Mouse (Mus musculus): ENCODE data around the gene Nid2.

Gene Nid2

DNA sequence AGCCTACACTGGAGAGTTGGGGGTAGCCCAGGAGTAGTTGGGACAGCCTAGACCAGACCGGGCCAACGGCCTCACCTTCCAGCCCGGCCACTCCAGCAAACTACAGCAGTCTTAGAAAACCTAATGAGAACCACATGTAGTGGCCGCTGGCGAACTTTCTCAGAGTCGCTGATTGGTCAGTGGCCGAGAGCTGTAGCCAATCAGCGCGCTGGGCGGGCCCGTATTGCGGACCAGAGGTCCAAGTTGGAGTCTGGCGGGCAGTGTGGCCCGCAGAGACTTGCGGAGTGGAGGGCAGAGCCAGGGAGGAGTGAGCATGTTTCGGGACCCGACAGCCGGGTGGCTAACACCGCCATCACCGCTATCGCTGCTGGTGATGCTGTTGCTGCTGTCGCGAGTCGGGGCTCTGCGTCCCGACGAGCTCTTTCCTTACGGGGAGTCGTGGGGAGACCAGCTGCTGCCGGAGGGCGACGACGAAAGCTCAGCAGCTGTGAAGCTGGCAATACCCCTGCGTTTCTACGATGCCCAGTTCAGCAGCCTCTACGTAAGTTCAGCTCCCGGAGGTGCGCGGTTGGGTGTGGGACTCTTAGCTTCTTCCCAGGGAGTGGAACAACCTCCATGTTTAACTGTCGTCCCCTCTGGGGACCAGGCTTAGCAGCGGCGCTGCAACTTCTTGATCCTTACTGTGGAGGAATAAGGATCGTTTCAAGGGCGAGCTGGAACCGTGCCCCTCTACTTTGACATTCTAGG lies at the start of gene Nid2:
Nid2 (plus strand) TSS at position 241 of the 747 bp plus-strand sequence.
- DNase-seq (ENCODE audit: low read depth, low spot score): peak; percentile 53

DNA sequence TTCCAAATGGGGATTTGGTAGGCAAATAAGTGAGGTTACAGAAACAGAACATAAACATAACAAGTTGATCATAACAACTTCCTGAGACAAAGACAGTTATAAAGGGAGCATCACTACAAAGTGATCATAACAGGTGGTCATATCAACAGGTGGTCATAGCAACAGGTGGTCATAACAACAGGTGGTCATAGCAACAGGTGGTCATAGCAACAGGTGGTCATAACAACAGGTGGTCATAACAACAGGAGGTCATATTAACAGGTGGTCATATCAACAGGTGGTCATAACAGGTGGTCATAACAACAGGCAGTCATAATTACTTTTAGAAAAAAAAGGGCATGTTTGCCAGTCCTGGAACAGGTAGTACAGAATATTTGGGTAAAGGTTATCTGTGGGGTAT lies 49.5 kb upstream of the Nid2 start:
- no peak for DNase-seq (ENCODE audit: low read depth, low spot score)

DNA sequence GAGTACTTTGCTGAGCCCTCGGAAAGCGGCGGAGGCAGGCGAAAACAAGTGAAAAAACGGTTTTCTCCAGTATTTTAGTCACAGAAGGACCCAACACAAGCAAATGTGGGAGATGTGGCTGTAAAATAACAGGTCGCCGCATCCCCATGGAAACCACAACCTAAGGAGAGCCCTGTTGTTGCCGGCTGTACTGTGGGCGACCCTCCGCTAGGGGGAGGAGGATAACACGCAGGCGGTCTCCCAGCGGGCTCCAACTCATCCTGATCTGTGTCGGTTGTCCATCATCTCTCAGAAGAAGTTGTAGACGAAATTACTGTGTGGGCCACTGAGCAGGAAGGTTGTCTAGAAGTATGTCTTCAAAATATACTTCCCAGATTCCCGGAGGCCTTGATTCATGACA lies 45.4 kb upstream of the Nid2 start:
- peak; percentile 78 for DNase-seq (ENCODE audit: low read depth, low spot score)

DNA sequence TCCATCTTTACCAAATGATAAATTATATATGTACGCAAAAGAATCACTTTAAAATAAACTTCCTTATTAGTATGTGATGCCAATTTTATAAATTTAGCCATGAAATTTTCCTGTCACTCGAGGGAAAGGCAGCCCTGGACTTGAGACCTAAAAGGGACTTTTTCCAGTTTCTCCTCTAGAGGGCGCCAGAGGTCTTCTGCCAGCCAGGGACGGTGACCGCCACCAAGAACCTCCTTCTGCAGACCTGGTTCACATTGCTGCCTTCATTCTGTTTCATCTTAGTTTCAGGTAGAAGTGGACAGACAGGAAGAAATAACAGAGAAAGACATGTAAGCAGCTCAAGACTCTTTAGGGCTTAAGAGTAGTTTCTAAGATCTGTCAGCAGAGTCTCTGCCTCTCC lies 44.6 kb upstream of the Nid2 start:
- DNase-seq (ENCODE audit: low read depth, low spot score): peak; percentile 82

DNA sequence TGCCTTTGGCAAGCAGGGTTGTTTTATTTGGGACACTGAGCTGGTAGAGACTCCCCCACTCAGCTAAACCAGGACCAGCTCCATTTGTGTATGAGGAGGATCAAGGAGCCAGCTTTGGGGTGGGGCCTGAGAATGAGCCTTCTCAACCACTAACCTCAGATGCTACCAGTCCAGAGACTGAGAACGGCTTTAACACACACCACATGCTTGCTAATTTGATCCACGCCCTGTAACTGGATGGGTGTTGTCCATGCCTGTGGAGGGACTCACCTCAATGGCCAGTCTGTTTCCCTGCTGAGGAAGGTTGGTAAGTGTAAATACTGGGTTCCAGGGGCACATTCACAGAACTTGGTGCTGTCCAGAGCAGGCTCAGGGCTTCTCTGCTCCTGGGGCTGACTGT lies 44.1 kb upstream of the Nid2 start:
- DNase-seq (ENCODE audit: low read depth, low spot score): no peak

DNA sequence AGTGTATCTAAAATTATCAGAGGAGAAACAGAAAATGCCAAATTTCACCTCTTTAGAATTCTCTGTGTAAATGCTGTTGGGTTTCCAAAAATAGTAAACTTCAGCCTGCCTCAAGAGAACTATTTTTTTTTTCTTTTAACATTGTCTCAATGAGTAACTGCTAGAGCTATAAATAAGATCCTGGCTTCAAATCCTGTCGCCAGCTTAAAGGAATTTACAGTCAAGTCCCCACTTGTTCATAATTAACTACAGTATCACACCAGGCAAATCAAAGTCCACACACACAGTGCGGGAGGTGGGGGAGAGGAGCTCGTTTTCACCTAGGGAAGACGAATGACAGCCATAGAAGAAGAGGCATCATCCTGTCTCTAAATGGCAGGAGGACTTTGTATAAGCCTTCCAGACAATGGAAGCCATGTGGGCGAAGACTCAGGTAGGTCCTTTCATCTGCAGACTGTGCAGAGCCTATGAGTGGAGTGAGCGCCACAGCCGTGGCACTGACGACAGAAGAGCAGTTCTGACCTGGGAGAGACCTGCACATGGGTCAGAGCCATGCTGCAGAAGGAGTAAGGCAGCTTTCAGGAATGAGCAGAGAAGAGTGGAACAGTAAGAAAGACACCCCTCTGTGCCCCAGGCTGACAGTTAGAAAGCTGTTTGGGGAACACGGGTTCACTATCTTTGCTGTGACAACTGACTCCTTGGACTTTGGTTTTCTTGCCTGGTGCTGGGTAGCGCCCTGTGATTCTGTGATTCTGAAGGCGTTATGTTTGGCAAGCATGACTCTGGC lies 43.2 kb upstream of the Nid2 start:
- peak; percentile 63 for DNase-seq (ENCODE audit: low read depth, low spot score)

DNA sequence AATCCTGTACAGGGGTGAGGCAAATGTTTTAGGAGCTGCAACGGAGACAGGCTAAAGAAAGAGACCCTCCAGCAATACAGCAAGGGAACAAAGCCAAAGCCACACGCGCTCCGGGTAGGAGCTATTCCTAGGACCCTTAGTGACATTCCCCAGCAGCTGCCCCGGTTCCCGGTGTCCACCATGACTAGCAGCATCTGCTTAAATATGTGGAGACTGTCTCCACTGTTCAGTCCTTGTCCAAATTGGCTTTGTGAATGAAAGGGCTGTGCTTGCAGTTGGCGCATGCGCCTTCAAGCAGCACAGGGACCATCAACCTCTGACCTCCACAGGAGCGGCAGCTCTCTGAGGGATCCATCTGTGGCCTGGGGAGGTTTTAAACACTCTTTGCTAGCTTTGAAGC lies 41.9 kb upstream of the Nid2 start:
- no peak for DNase-seq (ENCODE audit: low read depth, low spot score)

DNA sequence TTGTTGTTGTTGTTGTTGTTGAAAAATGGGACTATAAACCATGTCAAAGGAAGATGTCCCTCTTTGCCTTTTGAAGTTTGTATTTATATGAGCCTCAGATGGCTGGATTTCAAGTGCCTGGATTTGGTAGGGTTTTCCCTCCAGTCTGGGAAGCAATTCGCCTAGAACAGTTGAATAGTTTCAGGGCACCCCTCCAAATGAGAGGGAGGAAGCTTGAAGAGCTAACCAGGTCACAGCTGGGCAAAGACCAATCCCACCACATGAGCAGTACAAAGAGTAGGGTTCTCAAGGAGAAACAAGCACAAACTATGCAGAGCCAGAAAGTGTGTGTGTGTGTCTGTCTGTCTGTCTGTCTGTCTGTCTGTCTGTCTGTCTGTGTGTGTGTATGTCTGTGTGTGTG lies 39.3 kb upstream of the Nid2 start:
- DNase-seq (ENCODE audit: low read depth, low spot score): no peak

DNA sequence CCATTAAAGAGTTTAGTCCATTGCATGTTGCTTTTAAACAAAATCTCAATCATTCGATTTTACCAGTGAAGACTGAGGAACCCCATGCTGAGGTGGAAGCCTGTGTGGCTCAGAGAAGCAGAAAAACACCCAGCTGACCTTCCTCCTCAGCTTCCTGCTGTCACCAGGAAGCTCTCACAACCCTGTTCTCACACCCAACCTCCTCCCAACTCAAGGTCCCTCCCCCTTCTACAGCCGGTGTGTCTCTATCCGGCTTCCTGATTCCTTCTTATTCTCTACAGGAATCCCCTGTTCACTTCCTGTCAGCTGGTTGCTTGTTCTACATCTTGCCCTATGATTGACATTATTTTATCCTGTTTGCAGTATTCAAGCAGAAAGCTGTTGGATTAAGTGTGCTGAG lies 38.0 kb upstream of the Nid2 start:
- DNase-seq (ENCODE audit: low read depth, low spot score): no peak

DNA sequence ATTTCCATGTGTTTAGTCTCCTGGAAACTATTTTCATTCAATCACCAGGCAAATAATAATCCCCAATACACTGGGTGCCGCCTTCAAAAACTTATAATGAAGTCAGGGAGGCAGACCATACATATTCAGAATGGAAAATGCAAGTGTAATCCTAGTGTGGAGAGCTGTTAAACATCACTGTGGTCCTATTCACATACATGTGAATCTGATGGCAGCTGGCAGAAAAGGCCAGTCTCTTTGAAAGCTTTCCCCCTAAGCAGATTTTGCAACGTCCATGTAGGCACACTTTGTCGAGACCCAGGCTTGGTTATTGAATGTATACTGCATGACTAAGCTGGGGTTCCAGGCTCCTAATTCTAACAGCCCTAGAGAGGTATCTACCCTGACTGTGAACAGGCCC lies 32.0 kb upstream of the Nid2 start:
- no peak for DNase-seq (ENCODE audit: low read depth, low spot score)

DNA sequence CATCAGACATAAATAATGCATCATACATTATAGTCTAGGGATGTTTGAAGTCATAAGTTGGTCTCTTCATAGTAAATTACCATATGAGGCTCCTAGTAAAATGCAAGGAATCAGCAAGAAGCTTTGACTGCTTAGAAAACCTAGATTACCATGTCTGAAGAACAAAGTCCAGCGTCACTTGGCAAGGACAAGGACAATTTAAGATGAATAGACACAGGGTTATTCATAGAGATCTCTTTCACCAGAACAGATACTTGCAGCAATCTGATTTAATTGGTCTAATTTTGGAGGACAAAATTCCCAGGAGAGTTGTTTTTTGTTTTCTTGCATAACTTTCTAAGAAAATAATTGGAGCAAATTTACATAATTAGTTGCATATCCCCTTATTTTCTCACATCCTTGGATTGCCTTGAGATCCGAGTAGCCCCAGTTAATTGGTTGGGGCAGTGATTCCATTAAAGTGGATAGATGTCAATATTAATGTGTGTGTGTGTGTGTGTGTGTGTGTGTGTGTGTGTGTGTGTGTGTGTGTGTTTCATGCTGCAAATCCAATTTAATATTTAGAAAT lies 30.9 kb upstream of the Nid2 start:
- DNase-seq (ENCODE audit: low read depth, low spot score): no peak

DNA sequence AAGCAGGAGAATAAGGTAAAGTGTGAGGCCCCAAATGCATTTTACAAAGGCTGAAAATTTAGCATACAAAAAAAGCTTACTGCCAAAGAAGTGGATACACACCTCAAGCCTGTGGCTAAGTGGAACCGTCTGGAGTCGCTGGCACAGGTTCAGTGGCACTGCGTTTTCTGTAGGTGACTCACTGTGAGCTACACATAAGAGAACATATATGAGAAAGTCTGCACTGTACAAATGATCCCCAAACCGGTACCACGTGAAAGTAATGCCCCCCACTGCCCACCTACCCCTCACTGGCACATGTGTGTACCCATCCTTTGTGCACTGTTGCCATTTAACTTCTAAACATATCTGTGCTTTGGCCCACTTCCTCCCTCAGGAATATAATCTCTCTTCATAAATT lies 22.8 kb upstream of the Nid2 start:
- DNase-seq (ENCODE audit: low read depth, low spot score): peak; percentile 35

DNA sequence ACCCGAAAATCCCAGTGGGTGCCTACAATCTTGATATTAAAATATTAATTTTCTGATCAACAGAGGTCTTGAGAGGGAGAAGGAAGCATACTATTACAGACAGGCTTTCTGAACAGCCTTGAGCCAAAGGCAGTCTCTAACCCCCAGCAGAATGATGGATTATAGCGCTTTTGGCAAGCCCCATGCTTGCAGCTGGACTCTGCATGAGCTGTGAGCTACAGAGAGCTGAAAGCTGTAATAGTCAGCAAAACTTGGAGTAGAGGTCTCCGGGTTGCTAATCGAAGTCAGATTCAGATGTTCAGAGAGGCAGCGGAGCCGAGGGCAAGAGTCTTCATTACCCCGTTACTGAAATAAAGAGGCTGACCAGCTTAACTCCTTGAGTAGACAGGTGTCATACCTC lies 22.3 kb upstream of the Nid2 start:
- no peak for DNase-seq (ENCODE audit: low read depth, low spot score)

DNA sequence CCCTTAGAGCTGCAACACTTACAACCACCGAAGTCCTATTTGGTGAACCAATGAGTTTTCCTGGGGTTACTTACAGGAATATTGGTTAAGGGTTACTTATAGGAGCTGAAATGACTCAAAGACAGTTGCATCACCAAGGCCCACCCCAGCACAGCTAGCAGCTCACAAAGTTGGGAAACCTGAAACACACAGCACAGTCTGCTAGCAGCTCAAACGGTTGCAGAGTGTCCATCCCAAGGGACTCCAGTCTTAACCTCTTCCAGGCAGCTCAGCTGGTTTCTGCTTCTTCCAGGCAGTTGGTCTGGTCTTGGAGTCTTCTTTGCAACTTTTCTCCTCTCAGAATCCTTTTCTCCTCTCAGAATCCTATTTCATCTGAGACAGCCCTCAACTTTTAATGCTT lies 19.0 kb upstream of the Nid2 start:
- no peak for DNase-seq (ENCODE audit: low read depth, low spot score)

DNA sequence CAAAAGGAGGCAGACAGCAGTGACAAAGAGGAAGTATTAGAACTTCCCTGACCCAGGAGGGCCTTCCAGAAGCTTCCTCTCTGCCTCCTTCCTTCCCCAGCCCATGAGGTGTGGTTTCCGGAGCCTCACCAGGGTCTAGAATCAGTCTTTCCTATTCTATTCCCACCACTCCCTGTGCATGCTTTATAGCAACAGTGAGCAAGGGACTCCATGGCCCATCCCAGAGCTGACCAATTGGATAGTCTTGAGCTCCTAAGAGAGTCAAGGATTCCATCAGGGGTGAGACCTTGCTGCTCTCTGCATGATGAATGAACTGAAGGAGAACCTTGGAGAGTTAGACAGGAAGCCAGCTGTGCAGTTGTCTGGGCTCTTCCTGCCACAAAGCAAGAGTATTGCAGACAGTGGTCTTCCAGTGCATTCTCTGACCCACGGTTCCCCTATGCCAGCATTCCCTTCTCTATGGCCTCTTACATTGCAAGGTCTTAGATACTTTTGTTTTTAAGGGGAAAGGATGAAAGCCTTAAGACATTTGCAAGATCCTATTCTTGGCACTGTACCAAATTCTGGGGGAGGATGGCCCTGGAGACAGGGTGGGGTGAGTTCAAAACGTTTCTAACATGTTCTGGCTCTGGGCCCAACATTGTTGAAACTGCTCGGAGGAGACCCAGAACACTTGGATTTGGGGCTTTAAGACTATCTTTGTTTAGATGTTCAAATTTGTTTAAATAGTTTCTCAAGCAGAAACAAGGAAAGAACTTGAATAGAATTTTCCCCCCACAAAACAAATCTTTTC lies 17.4 kb upstream of the Nid2 start:
- no peak for DNase-seq (ENCODE audit: low read depth, low spot score)

DNA sequence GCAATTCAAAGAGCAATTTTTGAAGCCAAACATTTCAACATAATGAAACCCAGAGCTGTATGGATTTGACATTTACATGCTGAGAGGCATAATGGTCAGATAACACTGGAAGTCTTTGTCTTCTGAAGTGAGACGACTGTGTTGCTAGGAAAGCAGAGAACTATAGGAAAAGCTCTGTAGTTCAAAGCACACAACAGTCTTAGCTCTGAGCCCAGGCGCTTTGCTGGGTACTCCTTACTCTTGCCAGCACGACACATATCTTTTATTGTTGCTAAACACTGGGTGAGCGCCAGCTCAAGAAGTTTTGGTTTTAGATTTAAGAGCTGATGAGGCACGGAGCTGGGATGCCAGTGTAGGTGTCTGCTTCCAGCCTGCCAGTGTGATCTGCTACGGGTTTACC lies 15.8 kb upstream of the Nid2 start:
- peak; percentile 27 for DNase-seq (ENCODE audit: low read depth, low spot score)

DNA sequence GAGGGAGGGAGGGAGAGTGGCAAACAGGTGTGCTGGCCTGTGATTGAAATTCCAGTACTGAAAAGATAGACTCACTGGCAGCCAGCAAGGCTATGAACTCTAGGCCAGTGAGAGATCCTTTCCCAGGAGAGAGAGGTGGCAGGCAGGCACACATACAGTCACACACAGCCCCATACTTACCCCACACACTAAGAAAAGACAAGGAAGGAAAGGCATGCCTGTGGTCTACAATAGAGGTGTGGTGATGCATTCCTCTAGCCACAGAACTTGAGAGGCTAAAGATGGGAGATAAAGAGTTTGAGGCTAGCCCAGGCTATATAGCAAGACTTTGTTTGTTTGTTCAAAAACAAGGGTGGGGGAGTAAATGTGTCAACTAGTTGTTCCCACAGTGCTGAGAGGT lies 13.5 kb upstream of the Nid2 start:
- no peak for DNase-seq (ENCODE audit: low read depth, low spot score)

DNA sequence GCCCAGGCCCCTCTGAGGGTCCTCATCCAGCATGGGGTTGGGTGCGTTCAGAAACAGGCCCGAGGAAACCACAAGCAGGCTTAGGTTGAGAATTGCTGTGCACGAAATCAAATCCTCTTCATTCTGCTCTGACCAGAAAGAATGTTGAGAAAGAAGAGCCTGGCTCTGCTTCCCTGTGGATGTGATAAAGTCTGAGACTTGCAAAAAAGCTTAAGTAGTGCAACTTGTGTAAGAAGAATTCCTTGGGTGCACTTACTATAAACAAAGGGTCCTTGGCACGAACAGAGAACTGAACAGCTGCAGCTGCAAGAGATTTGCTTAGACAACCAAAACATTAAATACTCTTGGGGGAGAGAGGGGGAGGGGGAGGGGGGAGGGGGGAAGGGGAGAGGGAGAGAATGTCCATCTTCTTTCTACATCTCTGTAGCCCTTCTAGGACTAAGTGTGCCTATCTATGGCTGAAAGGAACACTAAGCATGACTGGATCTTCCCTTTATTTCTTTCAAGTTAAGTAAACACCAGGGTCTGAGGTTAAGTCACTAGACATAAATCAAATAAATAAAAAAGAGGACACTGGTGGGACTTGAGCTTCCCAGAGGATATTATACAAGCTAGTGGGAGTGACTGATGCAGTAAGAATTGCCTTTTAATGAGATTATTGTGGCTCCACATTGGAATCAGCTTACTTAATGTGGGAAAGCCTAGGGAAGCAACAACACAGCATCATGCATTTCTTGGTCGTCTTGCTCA lies 12.8 kb upstream of the Nid2 start:
- no peak for DNase-seq (ENCODE audit: low read depth, low spot score)

DNA sequence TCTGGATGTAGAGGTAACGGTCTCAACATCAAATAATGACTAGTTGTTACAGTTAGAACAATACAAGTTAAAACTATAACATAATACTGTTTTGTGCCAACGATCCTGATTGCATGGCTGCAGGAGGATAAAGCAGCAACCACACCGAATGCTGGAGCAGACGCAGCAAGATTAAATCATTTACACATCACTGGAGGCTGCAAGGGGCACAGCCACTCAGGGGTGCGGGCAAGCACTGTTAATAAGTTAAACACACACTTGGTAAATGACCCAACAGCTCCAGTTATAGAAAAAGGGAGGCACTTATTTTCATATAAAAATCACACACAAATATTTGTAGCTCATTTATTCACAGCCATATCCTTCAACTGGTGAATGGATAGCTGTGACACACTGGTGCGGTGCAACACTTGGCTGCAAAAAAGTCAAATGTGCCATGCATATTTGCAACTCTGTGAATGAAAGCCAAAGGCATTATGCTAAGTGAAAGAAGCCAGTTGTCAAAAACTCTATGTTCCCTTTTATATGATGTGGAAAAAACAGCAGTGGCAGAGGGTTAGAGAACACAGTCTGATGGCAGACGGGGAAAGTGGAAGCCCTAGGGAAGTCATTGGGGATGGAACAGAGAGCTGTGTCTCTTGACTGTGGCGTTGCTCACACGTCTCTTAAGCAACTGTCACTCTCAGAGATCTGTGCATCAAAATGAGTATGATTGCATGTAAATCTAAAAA lies 11.5 kb upstream of the Nid2 start:
- DNase-seq (ENCODE audit: low read depth, low spot score): no peak

DNA sequence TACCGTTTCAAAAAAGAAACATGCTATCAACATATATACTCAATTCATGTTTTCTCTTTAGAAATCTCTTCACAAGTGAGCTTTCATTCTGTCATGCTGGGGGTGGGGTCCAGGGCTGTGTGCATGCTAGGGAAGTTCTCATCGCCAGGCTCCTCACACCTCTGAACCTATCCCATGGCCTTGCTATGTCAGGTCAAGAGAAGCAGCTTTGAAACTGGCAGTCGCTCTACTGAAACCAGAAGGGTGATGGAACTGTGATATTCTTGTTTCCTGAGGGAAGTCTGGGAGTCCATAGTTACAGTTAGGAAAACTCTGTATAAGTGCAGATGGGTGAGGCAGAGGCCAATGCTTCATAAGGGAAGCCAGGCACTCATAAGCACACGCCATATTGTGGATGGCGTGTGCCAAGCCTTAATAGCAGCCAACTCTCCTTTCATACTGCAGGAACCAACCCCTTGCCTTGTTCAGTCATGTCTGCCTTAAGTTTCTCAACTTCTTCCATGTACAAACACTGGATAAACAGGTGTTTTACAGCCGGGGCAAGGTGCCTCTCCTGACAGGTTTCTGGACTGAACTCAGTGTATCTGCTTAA lies 10.8 kb upstream of the Nid2 start:
- DNase-seq (ENCODE audit: low read depth, low spot score): no peak
